Mouse (Mus musculus) embryonic facial prominence, embryonic 14.5 days (tissue): ENCODE measurements at regions not wholly inside any gene's neighbourhood (a gene's known extent, or its start where the extent isn't known, plus 50 kb on each side); places are given as distances from the start of the nearest gene placed in this dataset.
A peak's percentile ranks its signal among the peaks of the same experiment; 100 is the strongest.
"Not testable (repeated sequence)": the region's sequence is repeated elsewhere in the genome, so short reads cannot be mapped to it uniquely, and the experiment has no call there.

Source experiments
- ATAC-seq: fragments of 200-750 bp; cut with Nextera tagmentation; 2 replicates; pipeline ENCODE4 v1.8.0; 2017; ENCODE audit warnings: low read depth, moderate number of reproducible peaks, moderate TSS enrichment
- DNase-seq: peaks from one replicate; pipeline ENCODE4 v3.0.0-alpha.2; 2015; ENCODE audit warnings: low spot score
- H3K27ac ChIP-seq: fragments of 300-500 bp; sonication (generic); replicated peaks from 2 replicates; pipeline ENCODE4 v1.5.1; 2014; ENCODE audit warnings: low read depth, mild to moderate bottlenecking, low read length, moderate library complexity
- H3K27me3 ChIP-seq: fragments of 300-500 bp; sonication (generic); replicated peaks from 2 replicates; pipeline ENCODE4 v1.6.1; 2014; ENCODE audit warnings: low read length; ENCODE audit not compliant: control insufficient read depth, insufficient read depth
- H3K36me3 ChIP-seq: fragments of 300-500 bp; sonication (generic); 2 replicates; pipeline ENCODE4 v1.6.1; 2014; ENCODE audit warnings: low read length, mixed read lengths; ENCODE audit not compliant: control insufficient read depth, insufficient read depth
- H3K4me1 ChIP-seq: fragments of 300-500 bp; sonication (generic); 2 replicates; pipeline ENCODE4 v1.6.1; 2014; ENCODE audit warnings: antibody characterized with exemption, low read length; ENCODE audit not compliant: control insufficient read depth, insufficient read depth
- H3K4me2 ChIP-seq: fragments of 300-500 bp; sonication (generic); 2 replicates; pipeline ENCODE4 v1.6.1; 2014; ENCODE audit warnings: low read depth, mild to moderate bottlenecking, low read length, moderate library complexity, mixed read lengths
- H3K4me3 ChIP-seq: fragments of 300-500 bp; sonication (generic); 2 replicates; pipeline ENCODE4 v1.5.1; 2014; ENCODE audit warnings: low read depth, mild to moderate bottlenecking, low read length
- H3K9ac ChIP-seq: fragments of 300-500 bp; sonication (generic); 2 replicates; pipeline ENCODE4 v1.6.1; 2014; ENCODE audit warnings: low read depth, mild to moderate bottlenecking, low read length, moderate library complexity, mixed read lengths
- H3K9me3 ChIP-seq: fragments of 300-500 bp; sonication (generic); 2 replicates; pipeline ENCODE4 v1.6.1; 2016; ENCODE audit warnings: low read length; ENCODE audit not compliant: control insufficient read depth
- WGBS: fragments of 180-500 bp; shearing (Covaris S2); extraction: QIAGEN DNeasy Blood & Tissue Kit; methylation state at CpG from one replicate; pipeline ENCODE4 v1.1.7; 2014; 5-methylcytosine and 5-hydroxymethylcytosine counted together

GRCm38 (mm10) chr10:72298824-72299551 lies 355.7 kb upstream of the Zwint start:
- Histone ChIP-seq H3K36me3 (no peaks in the 10 kb centered on the region), H3K27ac (no peak overlapping the region), H3K9ac (no peak overlapping the region), H3K4me3 (no peak overlapping the region), H3K27me3 (no peaks in the 10 kb centered on the region), H3K9me3 (no peaks in the 10 kb centered on the region), H3K4me2 (no peak overlapping the region), H3K4me1 (no peaks in the 10 kb centered on the region)
- ATAC-seq (no peak), DNase-seq (no peak)
- WGBS: 65% methylated on average over 8 of the region's 8 CpGs

GRCm38 (mm10) chr10:72309045-72309444 lies 345.6 kb upstream of the Zwint start:
- H3K4me2 ChIP-seq, H3K9ac ChIP-seq, H3K27ac ChIP-seq, DNase-seq, H3K9me3 ChIP-seq, H3K4me3 ChIP-seq, H3K4me1 ChIP-seq, ATAC-seq, H3K27me3 ChIP-seq, H3K36me3 ChIP-seq: not testable (repeated sequence)
- 96% methylated on average over 20 of the region's 23 CpGs for WGBS

- ATAC-seq (no peak), DNase-seq (no peak)
- WGBS: 83% methylated on average over 4 of the region's 4 CpGs
- no peaks in the 10 kb centered on the region for H3K4me1 ChIP-seq
- no peak overlapping the region for H3K9ac ChIP-seq
- H3K27me3 ChIP-seq: no peaks in the 10 kb centered on the region
- H3K4me3 ChIP-seq: no peak overlapping the region
- H3K27ac ChIP-seq: no peak overlapping the region
- H3K4me2 ChIP-seq: no peak overlapping the region
- H3K9me3 ChIP-seq: no peaks in the 10 kb centered on the region
- no peaks in the 10 kb centered on the region for H3K36me3 ChIP-seq
Observed at GRCm38 (mm10) chr10:72318308-72318707, 336.3 kb upstream of the Zwint start.

GRCm38 (mm10) chr10:72320307-72320706 lies 334.3 kb upstream of the Zwint start:
- DNase-seq (no peak), ATAC-seq (no peak)
- H3K36me3 ChIP-seq: no peaks in the 10 kb centered on the region
- WGBS: 72% methylated on average over 4 of the region's 4 CpGs
- H3K27ac ChIP-seq: no peak overlapping the region
- no peak overlapping the region for H3K4me3 ChIP-seq
- no peaks in the 10 kb centered on the region for H3K4me1 ChIP-seq
- no peaks in the 10 kb centered on the region for H3K9me3 ChIP-seq
- H3K4me2 ChIP-seq: no peak overlapping the region
- H3K27me3 ChIP-seq: no peaks in the 10 kb centered on the region
- H3K9ac ChIP-seq: no peak overlapping the region

- Histone ChIP-seq H3K27me3 (no peaks in the 10 kb centered on the region), H3K4me3 (no peak overlapping the region), H3K27ac (no peak overlapping the region), H3K9me3 (no peaks in the 10 kb centered on the region), H3K4me1 (no peaks in the 10 kb centered on the region), H3K9ac (no peak overlapping the region), H3K4me2 (no peak overlapping the region), H3K36me3 (no peaks in the 10 kb centered on the region)
- ATAC-seq: no peak
- WGBS: 67% methylated on average over 4 of the region's 4 CpGs
- DNase-seq: no peak
Observed at GRCm38 (mm10) chr10:72326624-72327023, 328.0 kb upstream of the Zwint start.

GRCm38 (mm10) chr10:72347253-72347652 lies 307.4 kb upstream of the Zwint start:
- H3K9ac ChIP-seq: no peak overlapping the region
- H3K4me2 ChIP-seq: no peak overlapping the region
- WGBS: 61% methylated on average over 5 of the region's 5 CpGs
- H3K4me3 ChIP-seq: no peak overlapping the region
- no peaks in the 10 kb centered on the region for H3K36me3 ChIP-seq
- H3K27ac ChIP-seq: peak overlapping the region; percentile 39; the same call in 1 of the 2 replicates
- no peaks in the 10 kb centered on the region for H3K27me3 ChIP-seq
- ATAC-seq (no peak), DNase-seq (peak; percentile 14)
- H3K9me3 ChIP-seq: no peaks in the 10 kb centered on the region
- no peaks in the 10 kb centered on the region for H3K4me1 ChIP-seq

GRCm38 (mm10) chr10:72347949-72348663 lies 306.5 kb upstream of the Zwint start:
- ATAC-seq (no peak), DNase-seq (no peak)
- H3K27ac ChIP-seq: no peak overlapping the region
- no peaks in the 10 kb centered on the region for H3K9me3 ChIP-seq
- no peak overlapping the region for H3K9ac ChIP-seq
- no peaks in the 10 kb centered on the region for H3K27me3 ChIP-seq
- 85% methylated on average over 2 of the region's 2 CpGs for WGBS
- H3K4me2 ChIP-seq: no peak overlapping the region
- no peaks in the 10 kb centered on the region for H3K4me1 ChIP-seq
- H3K36me3 ChIP-seq: no peaks in the 10 kb centered on the region
- no peak overlapping the region for H3K4me3 ChIP-seq

GRCm38 (mm10) chr10:72352810-72353209 lies 301.8 kb upstream of the Zwint start:
- Histone ChIP-seq H3K9me3 (no peaks in the 10 kb centered on the region), H3K9ac (no peak overlapping the region), H3K27me3 (no peaks in the 10 kb centered on the region), H3K4me2 (no peak overlapping the region), H3K36me3 (no peaks in the 10 kb centered on the region), H3K4me3 (no peak overlapping the region), H3K27ac (no peak overlapping the region), H3K4me1 (no peaks in the 10 kb centered on the region)
- ATAC-seq (no peak), DNase-seq (no peak)

GRCm38 (mm10) chr10:72353515-72353914 lies 301.1 kb upstream of the Zwint start:
- ATAC-seq (no peak), DNase-seq (no peak)
- Histone ChIP-seq H3K36me3 (no peaks in the 10 kb centered on the region), H3K4me2 (no peak overlapping the region), H3K27ac (no peak overlapping the region), H3K4me1 (no peaks in the 10 kb centered on the region), H3K4me3 (no peak overlapping the region), H3K27me3 (no peaks in the 10 kb centered on the region), H3K9ac (no peak overlapping the region), H3K9me3 (no peaks in the 10 kb centered on the region)
- 68% methylated on average over 2 of the region's 2 CpGs for WGBS
